11 mouse cellular contexts compared by ENCODE assay signal in the genomic region with DNA sequence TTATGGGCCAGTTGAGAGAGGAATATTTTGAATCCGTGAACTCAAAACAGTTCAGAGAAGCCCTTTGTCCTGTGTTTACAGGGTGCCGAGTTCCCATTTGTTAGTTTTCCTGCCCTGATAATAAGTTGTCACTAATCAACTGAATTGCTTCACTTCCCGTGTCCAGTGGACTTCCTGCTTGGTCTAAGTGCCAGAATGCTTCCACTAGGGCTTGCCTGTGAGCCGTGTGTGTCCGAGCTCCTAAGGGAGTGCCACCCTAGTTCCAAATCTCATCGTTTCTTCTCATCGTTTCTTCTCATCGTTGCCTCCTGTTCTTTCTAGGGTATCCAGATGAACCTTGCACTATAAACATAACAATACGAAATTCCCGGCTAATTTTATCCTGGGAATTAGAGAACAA. TPM values are rescaled to one million over a fixed set of nuclear protein-coding genes. Genes with fewer than 3 reads are reported as not detected.
DNase-seq lines count a peak whose midpoint lies in the region; ATAC-seq and TF ChIP-seq lines count a peak whose summit lies in the region.
"Had no signal": no experiment of that assay in that cellular context is flagged by ENCODE, and none has a peak within 500 bp of the region (broad histone marks: within the 10 kb centered on the region; RNA-seq: fewer than 3 reads in every experiment).

No protein-coding gene starts in this region.

- no peak for TF ChIP-seq EP300 in liver, postnatal 0 days (IDR thresholded peaks at IDR 0.05; ENCODE audit: low read depth)

- peak; percentile 23 for TF ChIP-seq CTCF in liver, postnatal 0 days (IDR thresholded peaks at IDR 0.05; ENCODE audit: low read depth)

- H3K9ac ChIP-seq in liver, postnatal 0 days (replicated peaks): no peak overlapping the region
- H3K9ac ChIP-seq: embryonic facial prominence, embryonic 12.5 days; midbrain, embryonic 12.5 days had no signal

- no peak overlapping the region for H3K4me3 ChIP-seq in liver, postnatal 0 days (ENCODE audit: low read depth, low read length)
- H3K4me3 ChIP-seq: embryonic facial prominence, embryonic 12.5 days; midbrain, embryonic 12.5 days had no signal

- peaks cover 78% of the 10 kb centered on the region for H3K36me3 ChIP-seq in liver, postnatal 0 days (replicated peaks; ENCODE audit: insufficient read depth, low read length)

- H3K27ac ChIP-seq in liver, postnatal 0 days (ENCODE audit: low read depth): peak overlapping the region; percentile 87
- H3K27ac ChIP-seq: embryonic facial prominence, embryonic 12.5 days; midbrain, embryonic 12.5 days had no signal

- H3K4me1 ChIP-seq in liver, postnatal 0 days (ENCODE audit: insufficient read depth): peaks cover 14% of the 10 kb centered on the region
- H3K4me1 ChIP-seq: embryonic facial prominence, embryonic 12.5 days; midbrain, embryonic 12.5 days had no signal

- intact Hi-C loops in left cerebral cortex, postnatal 36 days (cut with DNase I): no loop called here

- H3K9me3 ChIP-seq in liver, postnatal 0 days (ENCODE audit: low read length): peaks cover 5% of the 10 kb centered on the region; the same call in 1 of the 2 replicates
- H3K9me3 ChIP-seq: embryonic facial prominence, embryonic 12.5 days; midbrain, embryonic 12.5 days had no signal

- peak; percentile 86 for ATAC-seq in liver, postnatal 0 days
- no peak for ATAC-seq in megakaryocyte progenitor cell, adult 5-6 weeks (replicated peaks; ENCODE audit: poor library complexity)

- peak overlapping the region; percentile 33; the same call in 1 of the 2 replicates for H3K4me2 ChIP-seq in liver, postnatal 0 days (ENCODE audit: low read depth, low read length)
- H3K4me2 ChIP-seq: embryonic facial prominence, embryonic 12.5 days; midbrain, embryonic 12.5 days had no signal

- WGBS in liver, postnatal 0 days (ENCODE audit: insufficient replicate concordance): 47% methylated on average over 10 of the region's 10 CpGs

- peak; percentile 25 for DNase-seq in retina, postnatal 1 day
- no peak for DNase-seq in retina, embryonic 14.5 days (ENCODE audit: low spot score)
- peak; percentile 67 for DNase-seq in kidney, adult 11 months
- no peak for DNase-seq in liver, postnatal 0 days
- DNase-seq in adrenal gland, adult 2 months: no peak
- DNase-seq in left cerebral cortex, postnatal 36 days (ENCODE audit: low spot score in 2 of 2): no peak
- DNase-seq in spleen, adult 12 weeks (ENCODE audit: low spot score): no peak

- H3K27me3 ChIP-seq in liver, postnatal 0 days (ENCODE audit: insufficient read depth, low read length): no peaks in the 10 kb centered on the region
- H3K27me3 ChIP-seq: embryonic facial prominence, embryonic 12.5 days; midbrain, embryonic 12.5 days had no signal

RNA-seq across cellular contexts. Expression of gene Gm21970, which starts 5.9 kb away (rescaled TPM):
- polyA plus RNA-seq in liver, postnatal 0 days (2015; fragmentation: Nextera tagmentation; extraction: Ambion mirVana): not detected in 2 replicates
- total RNA-seq in adrenal gland, adult 2 months (2021): under 1 TPM in 1 of 2 experiments, not detected in 1; 0.69 TPM
- polyA plus RNA-seq in adrenal gland, adult 2 months (2012; rRNA removed): not detected in 2 replicates
- total RNA-seq in left cerebral cortex, postnatal 36 days (2021): not detected
- not detected in 2 replicates for total RNA-seq in megakaryocyte progenitor cell, adult 5-6 weeks (2015)
- not detected in 2 replicates for total RNA-seq in megakaryocyte progenitor cell, adult 5-6 weeks (2017)
- total RNA-seq: ES-E14 had no signal
- polyA plus RNA-seq: embryonic facial prominence, embryonic 12.5 days; midbrain, embryonic 12.5 days had no signal

RNA-seq across cellular contexts. Expression of gene Ifnar2, which starts 13.0 kb away (rescaled TPM):
- 107 and 113 TPM in 2 replicates for polyA plus RNA-seq in liver, postnatal 0 days (2015; fragmentation: Nextera tagmentation; extraction: Ambion mirVana)
- total RNA-seq in adrenal gland, adult 2 months (2021): 100 to 1,000 TPM; 112 to 134 TPM
- polyA plus RNA-seq in adrenal gland, adult 2 months (2012; rRNA removed): 225 and 282 TPM in 2 replicates
- total RNA-seq in left cerebral cortex, postnatal 36 days (2021): 10 to 100 TPM; 19.4 to 25.1 TPM
- 146 and 154 TPM in 2 replicates for total RNA-seq in megakaryocyte progenitor cell, adult 5-6 weeks (2015)
- 113 and 122 TPM in 2 replicates for total RNA-seq in megakaryocyte progenitor cell, adult 5-6 weeks (2017)

RNA-seq across cellular contexts. Expression of gene Il10rb, which starts 20.3 kb away (rescaled TPM):
- 25.5 and 26.4 TPM in 2 replicates for polyA plus RNA-seq in liver, postnatal 0 days (2015; fragmentation: Nextera tagmentation; extraction: Ambion mirVana)
- total RNA-seq in adrenal gland, adult 2 months (2021): 100 to 1,000 TPM; 255 to 258 TPM
- polyA plus RNA-seq in adrenal gland, adult 2 months (2012; rRNA removed): 97.1 and 107 TPM in 2 replicates
- 10 to 100 TPM in 1 of 2 experiments, 1 to 10 TPM in 1; 9.4 to 10.2 TPM for total RNA-seq in left cerebral cortex, postnatal 36 days (2021)
- total RNA-seq in megakaryocyte progenitor cell, adult 5-6 weeks (2015): 42.7 and 46.2 TPM in 2 replicates
- total RNA-seq in megakaryocyte progenitor cell, adult 5-6 weeks (2017): 36.6 and 39.2 TPM in 2 replicates

Comparison
In these comparisons a context has a peak if more than half of its experiments do, and no peak if none do; other contexts are left out.
1. DNase-seq: peak in retina, postnatal 1 day (single experiment) and kidney, adult 11 months (single experiment); none in retina, embryonic 14.5 days (single experiment), liver, postnatal 0 days (single experiment), adrenal gland, adult 2 months (single experiment), left cerebral cortex, postnatal 36 days (0 of 2) and spleen, adult 12 weeks (single experiment).
2. RNA of gene Ifnar2, which starts 13.0 kb away (total RNA-seq): 113 to 154 TPM in megakaryocyte progenitor cell, adult 5-6 weeks and 112 to 134 TPM in adrenal gland, adult 2 months; 19.4 to 25.1 TPM in left cerebral cortex, postnatal 36 days; every median in the first group is over 4 times any median in the second.
3. RNA of gene Il10rb, which starts 20.3 kb away (total RNA-seq): 255 to 258 TPM in adrenal gland, adult 2 months; 36.6 to 46.2 TPM in megakaryocyte progenitor cell, adult 5-6 weeks and 9.4 to 10.2 TPM in left cerebral cortex, postnatal 36 days; every median in the first group is over 4 times any median in the second.